Mouse (Mus musculus) CH12.LX (cell line): ENCODE results near the gene Rnf141. TPM values are rescaled to one million over a fixed set of nuclear protein-coding genes. Genes with fewer than 3 reads are reported as not detected.

Experiments used
- DNase-seq: peaks from one replicate; pipeline ENCODE4 v3.0.0-alpha.2; 2013; ENCODE audit errors: extremely low read depth
- H3K27ac ChIP-seq: 2 replicates; pipeline ENCODE4 v1.5.1; 2012; ENCODE audit warnings: low read depth, mild to moderate bottlenecking, control low read depth, moderate library complexity; ENCODE audit not compliant: insufficient read depth
- H3K27me3 ChIP-seq: replicated peaks from 2 replicates; pipeline ENCODE3; 2012; ENCODE audit warnings: inconsistent platforms
- H3K36me3 ChIP-seq, 2 experiments: replicated peaks in 1 of 2; 2 replicates each; pipeline versions ENCODE3 to v1.6.1; 2012; ENCODE audit warnings: inconsistent platforms in 1 of 2, low read length in 1 of 2, mild to moderate bottlenecking in 1 of 2, mixed read lengths in 1 of 2, moderate library complexity in 1 of 2; ENCODE audit not compliant: control insufficient read depth in 1 of 2, insufficient read depth in 1 of 2
- H3K4me1 ChIP-seq, 2 experiments: 2 replicates each; pipeline ENCODE4 v1.6.1; 2012; ENCODE audit warnings: inconsistent platforms in 1 of 2, moderate library complexity in 1 of 2; ENCODE audit not compliant: insufficient read depth in 2 of 2, control insufficient read depth in 1 of 2
- H3K4me2 ChIP-seq: 2 replicates; pipeline ENCODE4 v1.6.1; 2012; ENCODE audit warnings: low read depth, mild to moderate bottlenecking, control low read depth; ENCODE audit not compliant: poor library complexity, insufficient read depth, severe bottlenecking
- H3K4me3 ChIP-seq, 3 experiments: fragments of 150-350 bp in 1 of 3; sonication (generic) in 1 of 3; replicated peaks in 1 of 3; 2 replicates each; pipeline versions ENCODE3 to v1.5.1; 2011 to 2012; ENCODE audit warnings: low read depth in 2 of 3, low read length in 2 of 3, mild to moderate bottlenecking in 2 of 3, moderate library complexity in 2 of 3, control low read depth in 1 of 3, improper control_type of control experiment in 1 of 3, inconsistent platforms in 1 of 3, mixed read lengths in 1 of 3; ENCODE audit not compliant: poor library complexity in 1 of 3
- H3K79me2 ChIP-seq: replicated peaks from 2 replicates; pipeline ENCODE4 v1.6.1; 2012; ENCODE audit warnings: mild to moderate bottlenecking, moderate library complexity; ENCODE audit not compliant: control insufficient read depth, poor library complexity, insufficient read depth, severe bottlenecking; ENCODE audit errors: extremely low read depth
- H3K9ac ChIP-seq: 2 replicates; pipeline ENCODE4 v1.6.1; 2012; ENCODE audit warnings: low read depth, mild to moderate bottlenecking, control low read depth, moderate library complexity; ENCODE audit not compliant: insufficient read depth
- H3K9me3 ChIP-seq: replicated peaks from 2 replicates; pipeline ENCODE3; 2012; ENCODE audit warnings: low read length, inconsistent platforms, mixed read lengths
- BHLHE40 ChIP-seq: IDR thresholded peaks from 2 replicates; pipeline ENCODE4 v1.6.1; 2011; ENCODE audit warnings: mild to moderate bottlenecking, low read depth, low read length, improper control_type of control experiment
- CHD1 ChIP-seq: IDR thresholded peaks from 2 replicates; pipeline ENCODE4 v1.6.1; 2012; ENCODE audit warnings: low read depth, low read length, improper control_type of control experiment, inconsistent platforms
- CHD2 ChIP-seq: IDR thresholded peaks from 2 replicates; pipeline ENCODE4 v1.6.1; 2011; ENCODE audit warnings: low read length, improper control_type of control experiment
- CTCF ChIP-seq, 2 experiments: IDR thresholded peaks in 1 of 2; conservative IDR thresholded peaks in 1 of 2; 2 replicates each; pipeline ENCODE4 v1.5.1; 2011 to 2012; ENCODE audit warnings: low read depth in 2 of 2, low read length in 2 of 2, improper control_type of control experiment in 1 of 2, inconsistent platforms in 1 of 2, mild to moderate bottlenecking in 1 of 2, moderate library complexity in 1 of 2
- ETS1 ChIP-seq: conservative IDR thresholded peaks from 2 replicates; pipeline ENCODE4 v1.6.1; 2012; ENCODE audit warnings: low read depth, mild to moderate bottlenecking, inconsistent platforms, low read length, improper control_type of control experiment, moderate library complexity
- IRF4 ChIP-seq: IDR thresholded peaks from 2 replicates; pipeline ENCODE4 v1.6.1; 2014; ENCODE audit warnings: low read depth, mild to moderate bottlenecking, inconsistent platforms, low read length, improper control_type of control experiment
- JUN ChIP-seq: IDR thresholded peaks from 2 replicates; pipeline ENCODE4 v1.6.1; 2011; ENCODE audit warnings: low read depth, mild to moderate bottlenecking, low read length, improper control_type of control experiment, moderate library complexity; ENCODE audit not compliant: insufficient read depth
- JUND ChIP-seq: conservative IDR thresholded peaks from 2 replicates; pipeline ENCODE4 v1.6.1; 2011; ENCODE audit warnings: low read depth, low read length, improper control_type of control experiment
- MAFK ChIP-seq: IDR thresholded peaks from 2 replicates; pipeline ENCODE4 v1.6.1; 2011; ENCODE audit warnings: low read length, improper control_type of control experiment; ENCODE audit not compliant: insufficient replicate concordance
- MAZ ChIP-seq: IDR thresholded peaks from 2 replicates; pipeline ENCODE4 v1.6.1; 2012; ENCODE audit warnings: low read depth, mild to moderate bottlenecking, inconsistent platforms, low read length, improper control_type of control experiment, moderate library complexity
- MEF2A ChIP-seq: IDR thresholded peaks from 2 replicates; pipeline ENCODE4 v1.6.1; 2014; ENCODE audit warnings: low read depth, mild to moderate bottlenecking, inconsistent platforms, low read length, improper control_type of control experiment, borderline replicate concordance
- MYC ChIP-seq: IDR thresholded peaks from 2 replicates; pipeline ENCODE4 v1.6.1; 2011; ENCODE audit warnings: low read depth, mild to moderate bottlenecking, improper control_type of control experiment, low read length
- NRF1 ChIP-seq: IDR thresholded peaks from 2 replicates; pipeline ENCODE4 v1.6.1; 2014; ENCODE audit warnings: low read depth, mild to moderate bottlenecking, inconsistent platforms, low read length, improper control_type of control experiment, moderate library complexity
- PAX5 ChIP-seq: IDR thresholded peaks from 2 replicates; pipeline ENCODE4 v1.6.1; 2012; ENCODE audit warnings: low read length, inconsistent platforms, mixed read lengths
- POLR2AphosphoS2 ChIP-seq: IDR thresholded peaks from 2 replicates; pipeline ENCODE4 v1.6.1; 2011; ENCODE audit warnings: low read depth, low read length, improper control_type of control experiment
- RAD21 ChIP-seq: IDR thresholded peaks from 2 replicates; pipeline ENCODE4 v1.6.1; 2011; ENCODE audit warnings: low read depth, mild to moderate bottlenecking, low read length, improper control_type of control experiment, moderate library complexity
- RCOR1 ChIP-seq: conservative IDR thresholded peaks from 2 replicates; pipeline ENCODE4 v1.6.1; 2012; ENCODE audit warnings: low read depth, mild to moderate bottlenecking, inconsistent platforms, low read length, improper control_type of control experiment
- SIN3A ChIP-seq: IDR thresholded peaks from 2 replicates; pipeline ENCODE4 v1.6.1; 2012; ENCODE audit warnings: low read length, improper control_type of control experiment, inconsistent platforms
- SMC3 ChIP-seq: IDR thresholded peaks from 2 replicates; pipeline ENCODE4 v1.6.1; 2011; ENCODE audit warnings: low read depth, low read length, improper control_type of control experiment
- USF1 ChIP-seq: IDR thresholded peaks from 2 replicates; pipeline ENCODE4 v1.6.1; 2014; ENCODE audit warnings: low read depth, mild to moderate bottlenecking, inconsistent platforms, low read length, improper control_type of control experiment
- ZC3H11A ChIP-seq: IDR thresholded peaks from 2 replicates; pipeline ENCODE4 v1.6.1; 2012; ENCODE audit warnings: low read depth, mild to moderate bottlenecking, inconsistent platforms, low read length, improper control_type of control experiment
- ZKSCAN1 ChIP-seq: IDR thresholded peaks from 2 replicates; pipeline ENCODE4 v1.6.1; 2012; ENCODE audit warnings: low read depth, inconsistent platforms, low read length, improper control_type of control experiment, borderline replicate concordance
- ZMIZ1 ChIP-seq: IDR thresholded peaks from 2 replicates; pipeline ENCODE4 v1.6.1; 2012; ENCODE audit warnings: low read depth, mild to moderate bottlenecking, inconsistent platforms, low read length, improper control_type of control experiment
- ZNF384 ChIP-seq: IDR thresholded peaks from 2 replicates; pipeline ENCODE4 v1.6.1; 2012; ENCODE audit warnings: low read depth, low read length, improper control_type of control experiment, inconsistent platforms
- dilution Hi-C: fragments of 300-500 bp; cut with MboI; formaldehyde crosslinking; loops from 2 replicates; pipeline ENCODE4 v1.14.3; 2020; ENCODE audit warnings: low sequenced_read_pairs; ENCODE audit not compliant: extremely low pct_unique_long_range_greater_than_20kb, extremely low pct_ligation_motif_present
- in situ Hi-C: fragments of 300-500 bp; cut with MboI; formaldehyde crosslinking; loops from 3 replicates; pipeline ENCODE4 v1.14.3; 2019; ENCODE audit warnings: low sequenced_read_pairs, low pct_ligation_motif_present, low pct_unique_long_range_greater_than_20kb, mixed read lengths
- polyA plus RNA-seq: library from polyadenylated mRNA; unstranded; fragments of >175 nt; gene quantifications from 2 replicates; pipeline ENCODE4 v1.2.1, GENCODE M21; 2012; ENCODE audit warnings: low read depth; ENCODE audit not compliant: insufficient read length
- total RNA-seq, 2 experiments: library from RNA; depleted of rRNA; stranded (reverse); fragments of 300-350 nt in 1 of 2; fragments of >200 nt in 1 of 2; gene quantifications; 2 replicates each; pipeline ENCODE4 v1.2.3; 2012 to 2014

The Rnf141 gene
- total and polyA plus RNA-seq, 3 experiments = 16.1 to 21.5 (median 18.1) TPM

DNA sequence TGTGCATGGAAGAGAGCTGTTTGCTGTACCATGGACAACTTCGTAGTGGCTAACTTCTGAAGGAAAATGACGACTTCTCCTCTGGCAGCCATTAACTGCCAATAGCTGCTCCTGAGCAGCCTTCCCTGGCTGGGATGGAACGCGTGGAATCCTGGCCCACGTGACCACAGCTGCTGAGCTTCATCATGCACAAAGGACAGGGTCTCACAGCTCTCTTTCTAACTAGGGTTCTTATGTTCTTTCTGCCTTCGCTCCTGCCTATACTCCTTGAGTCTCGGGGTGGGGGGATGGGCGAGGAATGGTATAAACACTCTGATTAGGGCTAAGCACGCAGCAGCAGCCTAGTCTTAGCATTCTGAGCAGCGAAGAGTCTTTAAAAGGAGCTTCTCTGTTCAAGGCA lies 20.8 kb upstream of the Rnf141 start:
- in situ Hi-C loops (no loop called here), dilution Hi-C loops (no loop called here)
- TF ChIP-seq JUN (no peak), MAFK (no peak), MYC (no peak), CTCF (conservative IDR thresholded peaks at IDR 0.05 in 1 of 2, IDR thresholded peaks at IDR 0.05 in 1 of 2; ENCODE audit: low read depth in 2 of 2, low read length in 2 of 2) (no peak), POLR2AphosphoS2 (no peak), ETS1 (no peak), MEF2A (no peak), USF1 (no peak), ZNF384 (no peak), RAD21 (no peak), IRF4 (no peak), MAZ (no peak), NRF1 (no peak), BHLHE40 (no peak), CHD2 (no peak), ZMIZ1 (no peak), RCOR1 (no peak), CHD1 (no peak), SIN3A (no peak), SMC3 (no peak)
- Histone ChIP-seq H3K36me3 (no peaks in the 10 kb centered on the region), H3K4me3 (no peak overlapping the region), H3K27ac (no peak overlapping the region), H3K79me2 (no peaks in the 10 kb centered on the region), H3K9me3 (no peaks in the 10 kb centered on the region), H3K4me1 (no peaks in the 10 kb centered on the region), H3K4me2 (no peak overlapping the region), H3K9ac (no peak overlapping the region), H3K27me3 (no peaks in the 10 kb centered on the region)
- DNase-seq = no peak

DNA sequence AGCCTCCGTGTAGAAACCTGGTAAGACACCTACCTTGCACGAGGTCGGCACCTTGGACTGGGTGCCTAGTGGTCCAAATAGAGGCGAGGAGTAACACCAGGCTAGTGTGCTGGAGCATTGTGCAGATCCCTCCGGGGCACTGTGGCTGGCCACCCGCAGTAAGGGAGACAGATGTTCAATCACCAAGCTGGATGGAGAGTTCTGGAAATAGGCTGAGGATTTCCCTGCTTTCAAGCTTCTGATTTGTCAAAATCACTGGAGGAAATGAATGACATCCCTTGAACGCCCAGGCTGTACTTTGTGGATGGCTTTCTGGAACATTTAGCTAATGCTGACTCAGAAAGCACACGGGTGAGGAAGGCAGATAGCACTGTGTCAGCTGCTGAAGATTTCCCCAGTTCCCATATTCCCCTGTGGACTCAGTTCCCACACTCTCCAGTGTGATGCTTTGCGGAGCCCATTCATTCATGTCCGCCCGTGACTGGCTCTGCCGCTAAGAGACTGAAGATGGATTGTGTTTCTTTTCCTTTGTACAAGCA lies 18.6 kb upstream of the Rnf141 start, which contains the start of gene Lyve1:
Gene Lyve1, minus strand, starts transcription at position 489 of the 539 bp plus-strand sequence.
- H3K9ac ChIP-seq = no peak within 1 kb of the TSS
- no peak within 1 kb of the TSS for H3K4me3 ChIP-seq
- DNase-seq = no peak
- in situ Hi-C loops (no loop called here), dilution Hi-C loops (no loop called here)
- no peaks in the 10 kb centered on the region for H3K36me3 ChIP-seq
- no peak within 1 kb of the TSS for H3K27ac ChIP-seq
- no peaks in the 10 kb centered on the region for H3K79me2 ChIP-seq
- H3K4me1 ChIP-seq = no peaks in the 10 kb centered on the region
- no peak within 1 kb of the TSS for H3K4me2 ChIP-seq
- TF ChIP-seq ZKSCAN1 (no peak), SMC3 (no peak), MAZ (no peak), JUND (no peak), ZC3H11A (no peak), PAX5 (no peak), MAFK (no peak), POLR2AphosphoS2 (no peak)
- H3K27me3 ChIP-seq = no peaks in the 10 kb centered on the region
- H3K9me3 ChIP-seq = no peaks in the 10 kb centered on the region
